Mouse (Mus musculus): ENCODE data around the gene Smarcd1. TPM values are rescaled to one million over a fixed set of nuclear protein-coding genes. Genes with fewer than 3 reads are reported as not detected.

Smarcd1 gene
- polyA plus RNA-seq, 1 experiment, result 18.9 TPM

DNA sequence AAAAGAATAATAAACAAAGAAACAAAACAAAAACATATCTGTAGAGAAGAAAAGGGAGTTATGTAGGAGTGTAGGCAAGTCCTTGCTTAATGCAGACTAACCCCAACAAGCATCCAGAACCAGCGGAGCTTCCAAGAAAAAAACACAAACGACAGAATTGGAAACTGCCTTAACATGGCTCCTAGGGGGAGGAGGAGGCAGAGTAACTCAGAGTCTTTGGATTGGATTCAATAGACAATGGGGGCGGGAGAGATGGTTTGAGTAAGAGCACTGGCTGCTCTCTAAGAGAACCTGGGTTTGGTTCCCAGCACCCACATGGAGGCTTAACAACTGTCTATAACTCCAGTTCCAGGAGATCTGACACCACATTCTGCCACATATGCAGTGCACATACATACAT, 29.7 kb downstream of the Smarcd1 start:
- TF ChIP-seq USF1 (IDR thresholded peaks at IDR 0.05; ENCODE audit: low read depth), result no peak
- TF ChIP-seq MAX (IDR thresholded peaks at IDR 0.05; ENCODE audit: low read depth), result no peak
- no peak for TF ChIP-seq POLR2AphosphoS2 (IDR thresholded peaks at IDR 0.05; ENCODE audit: insufficient read length, low read depth)
- TF ChIP-seq MYOG (IDR thresholded peaks at IDR 0.05; ENCODE audit: control insufficient read depth in 1 of 3, insufficient read depth in 1 of 3, insufficient read length in 2 of 3, low read depth in 2 of 3), result no peak
- TF ChIP-seq TCF3 (IDR thresholded peaks at IDR 0.05; ENCODE audit: insufficient read length, low read depth), result no peak
- TF ChIP-seq SRF (IDR thresholded peaks at IDR 0.05; ENCODE audit: control insufficient read depth, insufficient read length, low read depth), result no peak
- TF ChIP-seq CEBPB (IDR thresholded peaks at IDR 0.05; ENCODE audit: insufficient read depth, poor library complexity, severe bottlenecking), result no peak
- TF ChIP-seq MYOD1 (IDR thresholded peaks at IDR 0.05; ENCODE audit: control insufficient read depth in 1 of 3, insufficient read length in 2 of 3, low read depth in 2 of 3), result no peak
- TF ChIP-seq E2F4 (IDR thresholded peaks at IDR 0.05; ENCODE audit: insufficient read depth), result no peak
- TF ChIP-seq POLR2A (IDR thresholded peaks at IDR 0.05; ENCODE audit: insufficient read length, low read depth), result no peak
- no peak for TF ChIP-seq REST (IDR thresholded peaks at IDR 0.05; ENCODE audit: insufficient read depth, insufficient read length)
- TF ChIP-seq TCF12 (IDR thresholded peaks at IDR 0.05; ENCODE audit: insufficient read depth, poor library complexity, severe bottlenecking), result no peak
- Histone ChIP-seq H3K4me3 (no peak overlapping the region), H3K79me2 (ENCODE audit: control insufficient read depth, insufficient read depth) (peaks cover 20% of the 10 kb centered on the region), H3K4me2 (ENCODE audit: low read depth) (no peak overlapping the region), H3K27me3 (ENCODE audit: control insufficient read depth, insufficient read depth, insufficient read length) (no peaks in the 10 kb centered on the region), H3ac (ENCODE audit: control insufficient read depth, insufficient read length) (no peak overlapping the region), H3K36me3 (ENCODE audit: control insufficient read depth, insufficient read depth) (peaks cover 40% of the 10 kb centered on the region)

DNA sequence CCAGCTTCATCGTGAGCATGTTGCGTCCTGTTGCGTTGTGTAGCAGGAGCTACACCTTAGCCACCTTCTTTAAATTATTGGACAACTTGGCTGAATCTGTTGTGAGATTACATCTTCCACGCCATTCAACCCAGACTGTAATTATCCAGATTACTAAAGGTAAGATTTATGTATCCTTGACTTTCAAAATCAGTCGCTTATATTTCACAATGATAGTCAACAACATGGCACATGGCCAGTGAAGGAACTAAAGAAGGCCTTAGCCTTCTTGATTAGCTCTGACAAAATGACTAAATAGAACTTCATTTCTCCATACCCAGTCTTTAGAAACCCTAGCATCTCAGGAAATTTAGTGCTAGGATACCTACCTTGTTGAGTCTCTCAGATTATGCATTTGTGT, 31.3 kb downstream of the Smarcd1 start:
- H3ac ChIP-seq (ENCODE audit: control insufficient read depth, insufficient read length), result no peak overlapping the region
- peaks cover 5% of the 10 kb centered on the region for H3K79me2 ChIP-seq (ENCODE audit: control insufficient read depth, insufficient read depth)
- TF ChIP-seq TCF12 (IDR thresholded peaks at IDR 0.05; ENCODE audit: insufficient read depth, poor library complexity, severe bottlenecking) (no peak), TCF3 (IDR thresholded peaks at IDR 0.05; ENCODE audit: insufficient read length, low read depth) (no peak), POLR2A (IDR thresholded peaks at IDR 0.05; ENCODE audit: insufficient read length, low read depth) (no peak), SRF (IDR thresholded peaks at IDR 0.05; ENCODE audit: control insufficient read depth, insufficient read length, low read depth) (no peak), MAX (IDR thresholded peaks at IDR 0.05; ENCODE audit: low read depth) (no peak), MYOG (IDR thresholded peaks at IDR 0.05; ENCODE audit: control insufficient read depth in 1 of 3, insufficient read depth in 1 of 3, insufficient read length in 2 of 3, low read depth in 2 of 3) (no peak), CEBPB (IDR thresholded peaks at IDR 0.05; ENCODE audit: insufficient read depth, poor library complexity, severe bottlenecking) (no peak), POLR2AphosphoS2 (IDR thresholded peaks at IDR 0.05; ENCODE audit: insufficient read length, low read depth) (no peak), USF1 (IDR thresholded peaks at IDR 0.05; ENCODE audit: low read depth) (no peak), MYOD1 (IDR thresholded peaks at IDR 0.05; ENCODE audit: control insufficient read depth in 1 of 3, insufficient read length in 2 of 3, low read depth in 2 of 3) (no peak), E2F4 (IDR thresholded peaks at IDR 0.05; ENCODE audit: insufficient read depth) (no peak), REST (IDR thresholded peaks at IDR 0.05; ENCODE audit: insufficient read depth, insufficient read length) (no peak)
- peaks cover 39% of the 10 kb centered on the region for H3K36me3 ChIP-seq (ENCODE audit: control insufficient read depth, insufficient read depth)
- no peaks in the 10 kb centered on the region for H3K27me3 ChIP-seq (ENCODE audit: control insufficient read depth, insufficient read depth, insufficient read length)
- H3K4me3 ChIP-seq, result no peak overlapping the region
- H3K4me2 ChIP-seq (ENCODE audit: low read depth), result no peak overlapping the region

DNA sequence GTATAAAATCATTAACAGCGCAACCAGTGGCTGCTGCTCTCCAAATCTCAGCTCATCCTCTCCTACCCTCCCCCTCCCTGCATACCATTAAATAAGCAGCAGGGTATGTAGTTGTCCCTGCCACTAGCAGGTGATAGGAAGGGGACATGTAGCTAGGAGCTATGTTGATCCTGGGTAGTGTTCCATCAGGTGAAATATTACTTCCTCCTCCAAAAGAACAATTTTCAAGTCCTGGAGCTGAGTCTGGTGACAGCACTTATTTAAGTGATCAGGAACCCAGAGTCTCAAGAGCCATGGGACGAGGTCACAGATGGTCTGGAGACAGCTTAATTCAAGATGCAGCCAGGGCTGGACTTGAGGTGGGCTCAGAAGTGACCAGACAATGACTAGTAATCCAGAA, 33.7 kb downstream of the Smarcd1 start:
- no peaks in the 10 kb centered on the region for H3K79me2 ChIP-seq (ENCODE audit: control insufficient read depth, insufficient read depth)
- no peak overlapping the region for H3ac ChIP-seq (ENCODE audit: control insufficient read depth, insufficient read length)
- TF ChIP-seq E2F4 (IDR thresholded peaks at IDR 0.05; ENCODE audit: insufficient read depth) (no peak), REST (IDR thresholded peaks at IDR 0.05; ENCODE audit: insufficient read depth, insufficient read length) (no peak), TCF12 (IDR thresholded peaks at IDR 0.05; ENCODE audit: insufficient read depth, poor library complexity, severe bottlenecking) (no peak), MAX (IDR thresholded peaks at IDR 0.05; ENCODE audit: low read depth) (no peak), CEBPB (IDR thresholded peaks at IDR 0.05; ENCODE audit: insufficient read depth, poor library complexity, severe bottlenecking) (no peak), MYOD1 (IDR thresholded peaks at IDR 0.05; ENCODE audit: control insufficient read depth in 1 of 3, insufficient read length in 2 of 3, low read depth in 2 of 3) (no peak), POLR2A (IDR thresholded peaks at IDR 0.05; ENCODE audit: insufficient read length, low read depth) (no peak), USF1 (IDR thresholded peaks at IDR 0.05; ENCODE audit: low read depth) (no peak), SRF (IDR thresholded peaks at IDR 0.05; ENCODE audit: control insufficient read depth, insufficient read length, low read depth) (no peak), MYOG (IDR thresholded peaks at IDR 0.05; ENCODE audit: control insufficient read depth in 1 of 3, insufficient read depth in 1 of 3, insufficient read length in 2 of 3, low read depth in 2 of 3) (no peak), POLR2AphosphoS2 (IDR thresholded peaks at IDR 0.05; ENCODE audit: insufficient read length, low read depth) (no peak), TCF3 (IDR thresholded peaks at IDR 0.05; ENCODE audit: insufficient read length, low read depth) (no peak)
- H3K4me2 ChIP-seq (ENCODE audit: low read depth), result no peak overlapping the region
- H3K27me3 ChIP-seq (ENCODE audit: control insufficient read depth, insufficient read depth, insufficient read length), result no peaks in the 10 kb centered on the region
- H3K4me3 ChIP-seq, result no peak overlapping the region
- peaks cover 49% of the 10 kb centered on the region for H3K36me3 ChIP-seq (ENCODE audit: control insufficient read depth, insufficient read depth)

DNA sequence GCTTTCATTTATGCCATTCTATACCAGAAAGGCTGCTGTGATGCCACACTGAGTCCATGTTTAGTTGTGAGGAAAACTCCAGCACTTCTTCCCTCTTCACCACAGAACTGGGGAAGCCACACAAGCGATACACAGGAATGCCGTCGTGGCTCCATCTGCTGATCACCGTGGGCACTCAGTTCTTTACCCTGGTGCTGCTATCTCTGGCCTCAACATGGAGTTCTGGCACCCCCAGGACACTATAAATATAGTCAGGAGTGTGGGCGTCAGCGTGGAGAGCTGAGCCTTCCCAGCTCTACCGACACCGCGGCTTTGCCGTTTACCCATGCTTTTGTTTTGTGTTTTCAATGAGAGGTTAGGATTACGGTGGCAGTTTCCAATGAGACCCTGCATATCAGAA, 34.7 kb downstream of the Smarcd1 start:
- Histone ChIP-seq H3K36me3 (ENCODE audit: control insufficient read depth, insufficient read depth) (peaks cover 59% of the 10 kb centered on the region), H3K27me3 (ENCODE audit: control insufficient read depth, insufficient read depth, insufficient read length) (no peaks in the 10 kb centered on the region), H3ac (ENCODE audit: control insufficient read depth, insufficient read length) (no peak overlapping the region)

More for the DNA sequence above, 34.7 kb downstream of the Smarcd1 start:
- Histone ChIP-seq H3K79me2 (ENCODE audit: control insufficient read depth, insufficient read depth) (no peaks in the 10 kb centered on the region), H3K4me2 (ENCODE audit: low read depth) (no peak overlapping the region), H3K4me3 (no peak overlapping the region)
- TF ChIP-seq E2F4 (IDR thresholded peaks at IDR 0.05; ENCODE audit: insufficient read depth), result no peak
- no peak for TF ChIP-seq MYOG (IDR thresholded peaks at IDR 0.05; ENCODE audit: control insufficient read depth in 1 of 3, insufficient read depth in 1 of 3, insufficient read length in 2 of 3, low read depth in 2 of 3)
- no peak for TF ChIP-seq POLR2A (IDR thresholded peaks at IDR 0.05; ENCODE audit: insufficient read length, low read depth)
- no peak for TF ChIP-seq MAX (IDR thresholded peaks at IDR 0.05; ENCODE audit: low read depth)
- no peak for TF ChIP-seq CEBPB (IDR thresholded peaks at IDR 0.05; ENCODE audit: insufficient read depth, poor library complexity, severe bottlenecking)
- no peak for TF ChIP-seq POLR2AphosphoS2 (IDR thresholded peaks at IDR 0.05; ENCODE audit: insufficient read length, low read depth)
- no peak for TF ChIP-seq TCF12 (IDR thresholded peaks at IDR 0.05; ENCODE audit: insufficient read depth, poor library complexity, severe bottlenecking)
